Mouse (Mus musculus): ENCODE data around the gene Ctu2. TPM values are rescaled to one million over a fixed set of nuclear protein-coding genes. Genes with fewer than 3 reads are reported as not detected.

Gene Ctu2
- polyA plus RNA-seq, 1 experiment from 2014 or later = 37.1 TPM

GRCm38 (mm10) chr8:122469407-122469806, 6.5 kb upstream of the Ctu2 start:
- H3K9me3 ChIP-seq (replicated peaks) = no peaks in the 10 kb centered on the region
- peaks cover 70% of the 10 kb centered on the region for H3K36me3 ChIP-seq
- no peak overlapping the region for H3K9ac ChIP-seq
- no peak overlapping the region for H3K4me3 ChIP-seq
- no peak overlapping the region for H3K4me2 ChIP-seq
- 66% methylated on average over 6 of the region's 6 CpGs for WGBS (ENCODE audit: insufficient replicate concordance)
- H3K4me1 ChIP-seq = peaks cover 39% of the 10 kb centered on the region
- no peaks in the 10 kb centered on the region for H3K27me3 ChIP-seq (replicated peaks)
- H3K27ac ChIP-seq = no peak overlapping the region
- no peak for ATAC-seq

GRCm38 (mm10) chr8:122469965-122470364, 6.0 kb upstream of the Ctu2 start:
- Histone ChIP-seq H3K4me1 (peaks cover 39% of the 10 kb centered on the region), H3K9ac (no peak overlapping the region), H3K27ac (no peak overlapping the region), H3K36me3 (peaks cover 70% of the 10 kb centered on the region), H3K4me3 (no peak overlapping the region), H3K4me2 (no peak overlapping the region), H3K27me3 (replicated peaks) (no peaks in the 10 kb centered on the region), H3K9me3 (replicated peaks) (no peaks in the 10 kb centered on the region)
- no peak for ATAC-seq
- WGBS (ENCODE audit: insufficient replicate concordance) = 89% methylated on average over 10 of the region's 10 CpGs

- Histone ChIP-seq H3K4me3 (no peak overlapping the region), H3K9me3 (replicated peaks) (no peaks in the 10 kb centered on the region), H3K36me3 (peaks cover 68% of the 10 kb centered on the region), H3K4me2 (no peak overlapping the region), H3K4me1 (peaks cover 37% of the 10 kb centered on the region), H3K27me3 (replicated peaks) (no peaks in the 10 kb centered on the region), H3K9ac (no peak overlapping the region), H3K27ac (no peak overlapping the region)
- ATAC-seq = no peak
- WGBS (ENCODE audit: insufficient replicate concordance) = 75% methylated on average over 5 of the region's 5 CpGs
Observed at GRCm38 (mm10) chr8:122470691-122471090, 5.3 kb upstream of the Ctu2 start.

- H3K9me3 ChIP-seq (replicated peaks) = no peaks in the 10 kb centered on the region
- peaks cover 59% of the 10 kb centered on the region for H3K36me3 ChIP-seq
- no peak for ATAC-seq
- peaks cover 51% of the 10 kb centered on the region for H3K4me1 ChIP-seq
- 48% methylated on average over 8 of the region's 8 CpGs for WGBS (ENCODE audit: insufficient replicate concordance)
- peak overlapping the region; percentile 99; the same call in 1 of the 2 replicates for H3K4me3 ChIP-seq
- no peak overlapping the region for H3K9ac ChIP-seq
- H3K27me3 ChIP-seq (replicated peaks) = no peaks in the 10 kb centered on the region
- H3K27ac ChIP-seq = peak overlapping the region; percentile 63
- H3K4me2 ChIP-seq = peak overlapping the region; percentile 95
Observed at GRCm38 (mm10) chr8:122473911-122474421, 2.0 kb upstream of the Ctu2 start.

GRCm38 (mm10) chr8:122474951-122475560, 887 bp upstream of the Ctu2 start:
- Histone ChIP-seq H3K4me3 (peak overlapping the region; percentile 99), H3K36me3 (peaks cover 60% of the 10 kb centered on the region), H3K27ac (peak overlapping the region; percentile 81), H3K4me1 (peaks cover 44% of the 10 kb centered on the region), H3K9me3 (replicated peaks) (no peaks in the 10 kb centered on the region), H3K9ac (peak overlapping the region; percentile 94), H3K27me3 (replicated peaks) (no peaks in the 10 kb centered on the region), H3K4me2 (peak overlapping the region; percentile 95)
- WGBS (ENCODE audit: insufficient replicate concordance) = 3% methylated on average over 16 of the region's 16 CpGs
- ATAC-seq = peak; percentile 55

- no peak overlapping the region for H3K27ac ChIP-seq
- peaks cover 7% of the 10 kb centered on the region for H3K4me1 ChIP-seq
- peaks cover 100% of the 10 kb centered on the region for H3K36me3 ChIP-seq
- no peaks in the 10 kb centered on the region for H3K9me3 ChIP-seq (replicated peaks)
- no peak overlapping the region for H3K9ac ChIP-seq
- no peaks in the 10 kb centered on the region for H3K27me3 ChIP-seq (replicated peaks)
- WGBS (ENCODE audit: insufficient replicate concordance) = 90% methylated on average over 8 of the region's 8 CpGs
- H3K4me2 ChIP-seq = no peak overlapping the region
- H3K4me3 ChIP-seq = no peak overlapping the region
- 0 out of 2 replicates have a peak, but pooled peaks have one; percentile 12 for ATAC-seq
Observed at GRCm38 (mm10) chr8:122482448-122482847, 6.5 kb downstream of the Ctu2 start.

GRCm38 (mm10) chr8:122483877-122484276, 7.9 kb downstream of the Ctu2 start:
- WGBS (ENCODE audit: insufficient replicate concordance) = 89% methylated on average over 7 of the region's 7 CpGs
- no peak overlapping the region for H3K4me2 ChIP-seq
- no peak overlapping the region for H3K9ac ChIP-seq
- ATAC-seq = no peak
- H3K9me3 ChIP-seq (replicated peaks) = no peaks in the 10 kb centered on the region
- no peaks in the 10 kb centered on the region for H3K27me3 ChIP-seq (replicated peaks)
- no peaks in the 10 kb centered on the region for H3K4me1 ChIP-seq
- H3K36me3 ChIP-seq = peaks cover 100% of the 10 kb centered on the region
- H3K27ac ChIP-seq = no peak overlapping the region
- H3K4me3 ChIP-seq = no peak overlapping the region

GRCm38 (mm10) chr8:122484831-122485230, 8.9 kb downstream of the Ctu2 start:
- no peak for ATAC-seq
- no peaks in the 10 kb centered on the region for H3K27me3 ChIP-seq (replicated peaks)
- H3K4me1 ChIP-seq = no peaks in the 10 kb centered on the region
- no peak overlapping the region for H3K4me3 ChIP-seq
- no peak overlapping the region for H3K4me2 ChIP-seq
- 74% methylated on average over 12 of the region's 12 CpGs for WGBS (ENCODE audit: insufficient replicate concordance)
- no peak overlapping the region for H3K27ac ChIP-seq
- H3K9me3 ChIP-seq (replicated peaks) = no peaks in the 10 kb centered on the region
- H3K9ac ChIP-seq = no peak overlapping the region
- H3K36me3 ChIP-seq = peaks cover 100% of the 10 kb centered on the region

GRCm38 (mm10) chr8:122488387-122488786, 12.4 kb downstream of the Ctu2 start:
- no peak overlapping the region for H3K4me3 ChIP-seq
- H3K4me2 ChIP-seq = no peak overlapping the region
- H3K4me1 ChIP-seq = no peaks in the 10 kb centered on the region
- peaks cover 99% of the 10 kb centered on the region for H3K36me3 ChIP-seq
- WGBS (ENCODE audit: insufficient replicate concordance) = 92% methylated on average over 9 of the region's 9 CpGs
- H3K9me3 ChIP-seq (replicated peaks) = no peaks in the 10 kb centered on the region
- H3K27ac ChIP-seq = no peak overlapping the region
- H3K9ac ChIP-seq = no peak overlapping the region
- no peaks in the 10 kb centered on the region for H3K27me3 ChIP-seq (replicated peaks)
- ATAC-seq = no peak

GRCm38 (mm10) chr8:122497016-122497734, 21.2 kb downstream of the Ctu2 start:
- no peak for ATAC-seq
- Histone ChIP-seq H3K9ac (no peak overlapping the region), H3K4me2 (no peak overlapping the region), H3K27ac (no peak overlapping the region), H3K4me3 (no peak overlapping the region), H3K27me3 (replicated peaks) (no peaks in the 10 kb centered on the region), H3K4me1 (no peaks in the 10 kb centered on the region), H3K9me3 (replicated peaks) (no peaks in the 10 kb centered on the region), H3K36me3 (peaks cover 100% of the 10 kb centered on the region)
- 86% methylated on average over 12 of the region's 12 CpGs for WGBS (ENCODE audit: insufficient replicate concordance)

GRCm38 (mm10) chr8:122497912-122498311, 22.0 kb downstream of the Ctu2 start:
- Histone ChIP-seq H3K36me3 (peaks cover 100% of the 10 kb centered on the region), H3K4me3 (no peak overlapping the region), H3K27me3 (replicated peaks) (no peaks in the 10 kb centered on the region), H3K4me2 (no peak overlapping the region), H3K4me1 (no peaks in the 10 kb centered on the region), H3K9ac (no peak overlapping the region), H3K9me3 (replicated peaks) (no peaks in the 10 kb centered on the region), H3K27ac (no peak overlapping the region)
- no peak for ATAC-seq
- WGBS (ENCODE audit: insufficient replicate concordance) = 78% methylated on average over 17 of the region's 17 CpGs

GRCm38 (mm10) chr8:122500856-122501255, 24.9 kb downstream of the Ctu2 start:
- WGBS (ENCODE audit: insufficient replicate concordance) = 42% methylated on average over 10 of the region's 10 CpGs
- no peaks in the 10 kb centered on the region for H3K27me3 ChIP-seq (replicated peaks)
- H3K36me3 ChIP-seq = peaks cover 100% of the 10 kb centered on the region
- H3K9me3 ChIP-seq (replicated peaks) = no peaks in the 10 kb centered on the region
- no peak overlapping the region for H3K4me3 ChIP-seq
- no peak overlapping the region for H3K27ac ChIP-seq
- H3K4me2 ChIP-seq = no peak overlapping the region
- H3K9ac ChIP-seq = no peak overlapping the region
- no peaks in the 10 kb centered on the region for H3K4me1 ChIP-seq
- peak; percentile 62 for ATAC-seq

Measured in liver, embryonic 12.5 days (tissue).